Mouse (Mus musculus): ENCODE results near the gene Mtmr2. TPM values are rescaled to one million over a fixed set of nuclear protein-coding genes. Genes with fewer than 3 reads are reported as not detected.
"Not testable (repeated sequence)": the region's sequence is repeated elsewhere in the genome, so short reads cannot be mapped to it uniquely, and the experiment has no call there.

The Mtmr2 gene
- total RNA-seq (2021): 10 to 100 TPM; 61.8 to 65.1 TPM
- long read RNA-seq, experiment 1, transcript Mtmr2-208 (16 exons, 3,088 nt): minor isoform, 8 of 60 reads
- long read RNA-seq, experiment 1, transcript Mtmr2-201 (15 exons, 3,788 nt): major isoform, 35 of 60 reads
- long read RNA-seq, experiment 1, partial matches to known transcripts: 5 of 60 reads
- long read RNA-seq, experiment 1, other reads (novel, unspliced or antisense): 8 of 60 reads
- long read RNA-seq, experiment 2, partial matches to known transcripts: 0 of 6 reads
- long read RNA-seq, experiment 2, other reads (novel, unspliced or antisense): 1 of 6 reads

DNA sequence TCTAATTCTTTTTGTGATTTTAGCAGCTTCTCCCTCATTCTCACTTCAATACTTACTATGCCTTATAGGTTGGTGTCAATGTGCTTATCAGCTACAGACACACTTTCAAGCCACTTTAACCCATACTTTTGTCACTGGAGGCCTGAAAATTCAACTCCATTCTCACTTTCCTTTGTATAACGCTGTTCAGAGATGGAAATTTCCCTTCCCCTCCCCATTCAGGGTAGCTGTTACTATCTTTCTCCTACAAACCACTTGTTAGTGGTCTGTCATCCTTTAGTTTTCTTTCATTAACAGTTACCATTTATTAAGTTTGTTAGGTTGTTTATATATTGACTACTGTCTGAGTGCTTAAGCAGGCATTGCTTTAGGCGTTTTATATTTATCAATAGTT, at the start of gene Mtmr2:
TSS of gene Mtmr2 (plus strand) at position 7 of the 394 bp plus-strand sequence.
- DNase-seq: no peak

DNA sequence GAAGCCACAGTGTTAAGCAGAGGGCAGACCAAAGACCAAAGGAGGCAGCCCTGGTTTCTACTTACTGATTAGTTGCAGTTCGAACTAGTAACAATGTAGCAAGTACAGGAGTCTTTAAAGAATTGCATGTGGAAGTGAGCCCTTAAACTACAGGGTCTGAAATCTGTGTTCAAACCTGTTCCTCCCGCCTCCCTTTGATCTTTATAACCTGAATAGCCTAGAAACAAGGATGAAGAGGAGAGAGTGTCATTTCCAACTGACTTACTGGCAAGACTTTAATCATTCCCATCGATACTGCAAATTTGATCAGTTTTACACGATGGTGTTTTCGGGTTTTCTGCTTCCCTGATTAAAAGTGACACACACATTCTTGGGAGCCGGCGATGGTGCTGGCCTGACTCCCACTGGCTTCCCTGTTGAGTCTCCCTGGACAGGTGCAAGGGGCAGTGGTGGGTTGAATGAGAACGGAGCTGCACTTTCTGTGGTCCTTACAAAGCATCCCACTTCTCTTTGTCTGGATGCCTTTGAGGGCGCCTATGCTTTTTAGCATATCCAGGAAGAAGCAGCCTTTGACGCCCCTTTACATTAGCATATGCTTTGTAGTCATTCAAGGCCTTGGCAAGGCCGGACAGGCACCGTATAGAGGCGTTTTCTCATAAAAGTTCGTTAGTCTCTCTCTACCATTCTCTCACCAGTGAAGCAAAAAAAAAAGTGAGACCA, 49.0 kb upstream of the Mtmr2 start:
- no peak for DNase-seq

DNA sequence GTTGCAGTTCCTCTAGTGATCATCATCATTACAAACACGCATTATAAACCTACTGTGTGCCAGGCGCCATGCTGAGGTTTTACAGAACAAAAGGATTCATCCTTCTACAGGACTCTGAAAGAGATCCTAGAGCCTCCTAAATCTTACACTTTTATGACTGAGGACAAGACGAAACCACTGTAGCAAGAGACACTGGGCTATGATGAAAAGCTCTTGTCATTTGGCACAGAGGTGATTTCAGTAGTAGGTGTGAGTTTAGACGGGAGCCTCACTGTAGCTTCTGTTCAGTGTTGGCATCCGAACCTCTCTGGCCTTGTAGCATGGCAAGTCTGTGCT, 48.5 kb upstream of the Mtmr2 start:
- no peak for DNase-seq

DNA sequence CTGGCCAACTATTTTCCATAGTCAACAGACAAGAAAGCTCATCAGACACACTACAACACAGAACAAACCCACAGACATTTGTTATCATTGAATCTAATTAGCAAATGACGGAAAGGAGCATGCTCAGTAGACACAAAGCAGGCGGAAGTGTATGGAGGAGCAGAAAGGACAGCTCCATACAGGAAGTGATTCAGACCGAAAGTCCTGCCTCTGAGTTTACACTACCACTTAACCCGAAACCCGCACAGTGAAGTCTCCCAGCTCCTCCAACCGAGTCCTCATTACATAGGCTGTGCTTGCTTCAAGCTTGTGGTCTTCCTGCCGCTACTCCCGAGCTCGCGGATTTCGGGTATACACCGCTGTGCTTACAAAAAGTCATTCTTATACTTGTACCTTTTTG, 46.4 kb upstream of the Mtmr2 start:
- DNase-seq: no peak

DNA sequence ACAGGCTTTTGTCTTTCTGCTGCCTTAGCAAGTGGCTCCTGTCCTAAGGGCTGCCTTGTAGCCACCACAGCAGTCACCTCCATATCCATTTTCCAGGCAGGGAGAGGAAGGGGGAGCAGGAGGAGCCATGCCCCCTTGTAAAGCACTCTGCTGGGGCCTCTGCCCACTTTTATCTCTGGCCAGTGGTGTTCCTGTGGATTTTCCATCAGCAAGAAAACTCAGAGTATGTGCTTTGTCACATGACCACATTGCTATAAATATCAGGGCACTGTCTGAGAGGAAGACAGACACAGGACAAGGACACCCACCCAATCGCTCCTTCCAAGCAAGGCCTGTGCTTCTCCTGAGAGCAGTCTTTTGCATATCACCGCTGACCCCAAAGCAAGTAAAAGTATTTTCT, 45.1 kb upstream of the Mtmr2 start:
- peak in 1 of 2 experiments; percentile 11 for DNase-seq

DNA sequence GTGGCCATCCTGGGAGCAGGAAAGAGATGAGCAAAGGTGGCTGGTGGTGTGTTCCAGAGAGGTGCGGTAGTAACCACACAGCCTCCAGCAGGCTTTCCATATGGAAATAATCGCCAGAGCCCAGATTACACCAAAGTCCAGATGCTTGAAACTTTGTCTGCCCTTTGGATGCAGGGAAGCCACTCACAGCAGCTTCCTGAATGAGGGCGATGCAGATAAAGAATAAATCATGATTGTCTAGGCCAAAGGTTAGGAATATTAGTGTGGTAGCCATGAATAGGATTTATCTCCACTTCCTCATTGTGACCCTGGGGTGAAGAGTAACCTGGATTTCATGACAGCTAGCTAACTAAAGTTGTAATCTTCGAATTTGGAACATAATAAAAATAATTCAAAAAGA, 43.3 kb upstream of the Mtmr2 start:
- DNase-seq: no peak

DNA sequence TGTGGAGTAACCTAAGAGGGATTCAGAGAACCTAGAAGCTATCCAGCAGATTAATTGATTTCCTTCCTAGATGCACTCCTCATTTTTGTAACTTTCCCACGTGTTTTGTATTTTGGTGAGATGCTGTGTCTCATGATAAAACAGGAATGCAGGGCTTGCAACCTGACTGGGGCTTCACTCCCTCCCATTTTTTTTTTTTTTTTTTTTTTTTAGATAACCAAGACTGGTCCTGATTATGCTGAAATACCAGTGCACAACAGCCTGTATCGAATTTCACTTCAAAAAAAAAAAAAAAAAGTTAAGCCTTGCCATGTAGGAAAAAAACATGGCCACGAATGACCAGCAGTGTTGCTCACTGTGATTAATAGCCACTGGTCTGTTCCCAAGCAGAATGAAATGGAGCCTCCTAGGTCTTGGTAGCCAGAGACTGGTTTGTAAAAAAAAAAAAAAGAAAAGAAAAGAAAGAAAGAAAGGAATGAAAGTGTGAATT, 41.1 kb upstream of the Mtmr2 start:
- DNase-seq: no peak

DNA sequence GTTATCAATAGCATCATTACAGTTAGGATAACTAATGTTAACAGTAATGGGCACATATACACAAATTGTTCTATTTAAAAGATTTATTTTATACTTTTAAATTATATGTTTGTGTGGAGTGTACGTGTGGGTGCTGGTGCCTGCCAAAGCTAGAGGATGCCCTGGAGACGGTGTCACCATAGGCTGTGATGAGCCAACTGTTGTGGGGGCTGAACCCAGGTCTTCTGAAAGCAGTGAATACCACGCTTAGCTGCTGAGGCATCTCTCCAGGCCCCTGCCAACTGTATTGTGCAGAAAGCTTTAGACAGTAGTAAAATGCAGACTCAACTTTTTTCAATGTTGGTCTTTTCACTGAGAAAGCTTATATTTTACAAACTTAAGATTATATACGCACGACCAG, 38.8 kb upstream of the Mtmr2 start:
- no peak for DNase-seq

DNA sequence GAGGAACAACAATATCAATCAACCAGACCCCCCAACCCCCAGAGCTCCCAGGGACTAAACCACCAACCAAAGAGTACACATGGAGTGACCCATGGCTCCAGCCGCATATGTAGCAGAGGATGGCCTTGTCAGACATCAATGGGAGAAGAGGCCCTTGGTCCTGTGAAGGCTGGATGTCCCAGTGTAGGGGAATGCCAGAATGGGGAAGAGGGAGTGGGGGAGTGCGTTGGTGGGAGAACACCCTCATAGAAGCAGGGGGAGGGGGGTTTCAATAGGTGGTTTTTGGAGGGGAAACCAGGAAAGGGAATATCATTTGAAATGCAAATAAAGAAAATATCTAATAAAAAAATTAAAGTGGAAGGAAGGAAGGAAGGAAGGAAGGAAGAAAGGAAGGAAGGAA, 32.3 kb upstream of the Mtmr2 start:
- not testable (repeated sequence) for DNase-seq

DNA sequence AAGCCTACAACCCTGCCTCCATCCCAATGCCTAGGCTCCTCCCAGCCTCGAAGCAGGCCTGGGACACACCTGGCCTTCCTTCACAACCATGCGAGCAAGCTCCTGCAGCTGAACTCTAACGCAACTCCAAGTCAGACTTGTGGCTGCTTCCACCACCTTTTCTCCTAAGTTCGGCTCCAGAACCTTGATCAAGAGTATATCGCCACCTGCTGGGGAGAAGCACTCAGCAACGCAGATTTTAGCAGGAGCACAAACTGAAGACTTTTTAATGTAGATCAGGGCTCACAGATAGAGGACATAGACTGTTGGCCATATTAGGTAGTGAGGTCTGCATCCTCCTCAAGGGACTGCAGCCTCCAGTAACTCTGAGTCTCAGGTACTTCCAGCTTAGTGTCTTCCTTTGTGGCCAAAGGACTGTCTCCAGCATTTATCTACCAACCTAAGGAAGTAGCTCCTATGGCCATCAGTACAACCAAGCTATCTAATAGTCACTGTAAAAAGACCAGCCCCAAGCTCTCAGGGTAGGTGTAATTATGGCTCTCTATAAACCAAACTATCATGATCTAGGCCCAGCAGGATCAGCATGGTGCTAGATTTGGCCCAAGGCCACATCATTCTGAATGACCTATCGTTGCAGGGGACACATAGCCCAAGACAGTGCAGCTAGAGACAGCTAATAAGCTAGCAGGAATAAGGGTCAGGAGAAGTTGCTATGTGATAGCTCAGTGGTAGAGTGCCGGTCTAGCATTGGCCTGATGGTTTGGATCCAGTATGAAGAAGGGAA, 31.7 kb upstream of the Mtmr2 start:
- peak; percentile 75 to 85 for DNase-seq

DNA sequence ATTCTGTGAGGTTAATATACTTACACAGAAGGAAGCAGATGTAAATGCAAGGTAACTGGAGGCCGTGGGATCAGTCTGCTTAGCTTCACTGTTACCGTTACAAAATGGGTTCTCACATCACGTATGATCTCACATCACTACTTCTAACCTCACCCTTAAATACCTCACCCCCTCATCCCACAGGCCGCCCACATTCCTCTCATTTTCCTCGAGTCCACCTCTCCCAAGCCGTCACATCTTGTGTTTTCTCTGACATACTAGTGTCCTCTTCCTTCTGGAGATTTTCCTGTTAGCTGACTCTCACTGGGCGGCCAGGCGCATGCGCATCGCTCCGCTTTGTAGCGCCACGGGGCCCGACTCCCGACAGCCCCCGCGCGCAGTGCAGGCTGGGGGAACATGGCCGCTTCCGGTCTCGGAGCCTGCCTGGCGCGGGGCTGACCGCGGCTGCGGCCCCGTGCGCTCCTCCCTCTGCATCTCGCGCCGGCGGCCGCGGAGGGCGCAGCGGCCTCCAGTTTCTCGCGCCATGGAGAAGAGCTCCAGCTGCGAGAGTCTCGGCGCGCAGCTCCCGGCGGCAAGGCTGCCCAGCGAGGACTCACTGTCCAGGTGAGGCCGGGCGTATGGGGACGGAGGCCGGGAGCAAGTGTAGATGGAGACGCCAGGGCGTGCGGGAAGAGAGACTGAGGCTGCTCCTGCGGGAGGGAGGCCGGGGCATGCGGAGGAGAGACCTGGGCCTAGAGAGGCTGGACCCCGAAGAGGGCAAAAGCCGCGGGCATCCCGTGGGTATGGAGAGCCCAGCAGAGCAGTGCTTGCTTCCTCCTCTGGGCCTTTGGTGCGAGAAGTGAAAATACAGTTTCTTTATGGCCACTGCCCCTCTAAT, 826 bp downstream of the Mtmr2 start:
- DNase-seq: peak; percentile 98 to 99

DNA sequence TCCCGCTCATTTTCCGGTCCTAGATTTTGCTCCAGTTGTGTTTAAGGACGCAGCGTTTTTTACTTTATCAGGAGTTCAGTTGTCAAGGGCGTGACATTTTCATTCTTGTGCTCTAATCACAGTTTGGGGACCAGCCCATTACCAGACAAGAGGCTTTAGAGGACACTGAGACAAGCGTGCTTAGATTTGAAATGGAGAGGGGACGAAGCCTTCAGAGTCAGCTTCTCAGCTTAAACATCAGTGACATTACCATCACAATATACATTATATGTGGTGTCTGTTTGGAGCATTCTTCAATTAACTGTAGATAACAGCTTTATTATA, 1.4 kb downstream of the Mtmr2 start:
- DNase-seq: no peak

DNA sequence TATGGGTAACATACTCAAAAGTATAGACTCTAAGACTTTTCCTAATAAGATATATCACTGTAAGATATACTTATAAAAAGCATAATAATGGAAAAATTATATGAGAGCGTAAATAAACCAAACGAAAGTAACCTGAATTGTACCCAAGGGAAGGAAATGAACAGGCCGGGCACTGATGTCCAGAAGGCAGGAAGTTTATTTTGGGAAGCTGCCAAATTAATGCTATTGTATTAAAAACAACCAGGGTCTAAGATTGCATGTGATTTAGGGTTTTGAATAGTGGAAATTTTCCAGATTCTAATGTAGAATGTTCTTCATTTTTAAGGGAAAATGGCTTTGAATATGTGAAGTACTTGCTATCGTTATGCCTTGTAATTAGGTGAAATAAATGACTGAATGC, 4.3 kb downstream of the Mtmr2 start:
- peak; percentile 1 to 16 for DNase-seq

DNA sequence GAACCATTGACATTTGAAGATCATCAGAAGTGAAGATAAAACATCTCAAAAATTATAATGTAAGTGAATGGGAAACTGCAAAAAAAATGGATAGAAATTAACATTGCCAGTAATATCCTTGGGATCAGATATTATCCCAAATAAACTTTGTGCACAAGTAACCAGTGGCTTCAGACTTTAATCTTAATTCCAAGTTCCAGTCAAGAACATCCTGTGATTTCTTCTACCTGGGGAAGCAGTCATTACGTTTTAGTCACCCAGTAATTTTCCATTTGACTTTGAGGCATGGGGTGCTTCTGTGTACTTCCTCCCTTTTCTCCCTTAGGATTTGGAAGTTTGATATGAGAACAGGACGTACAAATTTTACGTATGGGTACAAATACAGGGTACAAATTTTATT, 12.2 kb downstream of the Mtmr2 start:
- DNase-seq: no peak

DNA sequence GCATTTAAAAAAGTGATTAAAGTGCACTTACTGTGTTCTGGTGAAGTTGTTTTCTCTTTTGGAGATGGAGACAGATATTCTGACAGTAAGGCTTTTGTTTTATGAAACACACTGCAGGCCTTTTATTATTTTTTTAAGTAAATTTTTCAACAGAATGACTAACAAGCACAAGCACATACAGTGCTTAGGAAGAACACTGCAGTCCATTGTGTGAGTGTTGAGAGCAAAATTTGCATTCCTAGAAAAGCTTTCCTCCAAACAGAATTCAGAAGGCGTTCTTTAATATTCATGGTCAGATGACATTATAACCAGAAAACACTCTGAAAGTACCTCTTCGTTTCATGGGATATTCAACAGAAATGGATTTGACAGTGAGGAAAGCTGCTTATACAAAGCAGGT, 17.4 kb downstream of the Mtmr2 start:
- no peak for DNase-seq

DNA sequence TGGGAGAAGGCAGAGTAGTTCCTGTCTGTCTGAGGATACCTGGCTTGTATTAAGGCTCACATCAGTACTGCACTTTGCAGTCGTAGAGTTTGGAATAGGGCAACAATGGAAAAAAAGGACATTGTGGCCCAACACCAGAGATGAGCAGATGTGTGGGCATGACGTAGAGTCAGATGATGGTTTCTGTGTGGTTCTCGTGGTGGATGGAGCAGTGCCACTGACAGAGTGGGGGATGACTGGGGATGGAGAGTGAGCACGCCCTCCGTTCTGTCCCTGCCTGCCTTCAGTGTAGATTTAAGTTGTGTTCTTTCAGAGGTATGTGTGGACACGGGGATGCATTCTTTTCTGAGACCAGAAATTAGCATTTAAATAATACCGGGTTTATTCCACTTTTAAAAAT, 18.4 kb downstream of the Mtmr2 start:
- no peak for DNase-seq

DNA sequence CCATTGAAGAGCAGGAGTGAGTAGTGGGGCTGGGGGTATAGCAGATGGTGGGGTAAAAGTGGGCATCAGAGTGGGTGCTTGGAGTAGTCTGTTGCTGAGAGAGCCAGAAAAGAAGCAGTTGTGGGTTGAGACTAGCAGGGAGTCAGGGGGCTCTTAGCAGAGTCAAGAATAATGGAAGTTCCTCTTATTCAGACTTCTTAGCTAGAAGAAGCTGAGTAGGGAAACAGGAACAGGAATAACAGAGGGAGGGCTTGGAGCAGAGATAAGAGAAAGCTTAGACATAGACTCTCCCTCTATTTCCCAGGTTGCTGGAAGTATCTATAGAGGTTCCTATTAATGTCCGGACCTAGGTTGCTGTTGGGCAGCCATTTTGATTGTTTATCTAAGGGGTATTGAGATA, 26.5 kb downstream of the Mtmr2 start:
- no peak for DNase-seq

DNA sequence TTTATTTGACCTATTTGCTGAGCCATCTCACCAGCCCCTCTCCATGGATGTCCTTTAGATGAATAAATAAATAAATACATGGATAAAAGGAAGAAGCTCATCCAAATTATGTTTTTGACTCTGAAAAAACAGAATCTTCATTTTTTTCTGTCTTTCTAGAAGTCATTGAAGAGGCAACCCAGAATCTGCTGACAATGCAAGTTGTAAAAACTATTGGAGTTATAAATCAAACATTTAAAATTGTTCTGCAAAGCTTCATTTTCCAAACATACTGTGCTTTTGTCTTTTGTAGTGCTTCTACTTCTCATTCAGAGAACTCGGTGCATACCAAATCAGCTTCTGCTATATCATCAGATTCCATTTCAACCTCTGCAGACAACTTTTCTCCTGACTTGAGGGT, 33.8 kb downstream of the Mtmr2 start:
- DNase-seq: no peak

DNA sequence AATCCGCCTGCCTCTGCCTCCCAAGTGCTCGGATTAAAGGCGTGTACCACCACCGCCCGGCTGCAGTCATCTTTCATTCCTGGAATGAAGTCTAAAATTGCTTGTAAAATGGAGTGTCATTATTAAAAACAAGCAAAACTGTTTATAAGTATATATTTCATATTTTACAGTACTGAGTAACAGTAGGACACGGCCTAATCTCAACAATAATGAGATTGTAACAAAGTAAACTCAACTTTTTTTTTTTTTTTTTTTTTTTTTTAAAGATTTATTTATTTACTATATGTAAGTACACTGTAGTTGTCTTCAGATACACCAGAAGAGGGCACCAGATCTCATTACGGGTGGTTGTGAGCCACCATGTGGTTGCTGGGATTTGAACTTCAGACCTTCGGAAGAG, 42.7 kb downstream of the Mtmr2 start:
- DNase-seq: not testable (repeated sequence)

DNA sequence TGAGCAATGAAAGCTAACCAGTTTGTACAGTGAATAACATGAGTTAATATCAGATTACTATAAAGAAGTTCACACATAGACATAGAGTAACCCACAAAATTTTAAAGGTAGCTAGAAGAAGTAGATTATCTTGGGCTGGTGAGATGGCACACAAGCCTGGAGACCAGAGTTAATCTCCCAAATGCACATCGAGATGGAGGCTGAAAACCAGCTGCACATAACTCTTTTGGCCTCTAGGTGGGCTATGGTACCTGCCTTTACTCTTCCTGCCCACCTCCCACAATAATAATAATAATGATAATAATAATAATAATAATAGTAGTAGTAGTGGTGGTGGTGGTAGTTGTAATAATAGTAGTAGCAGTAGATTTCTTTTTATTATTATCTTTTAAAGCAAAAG, 46.1 kb downstream of the Mtmr2 start:
- no peak for DNase-seq

DNA sequence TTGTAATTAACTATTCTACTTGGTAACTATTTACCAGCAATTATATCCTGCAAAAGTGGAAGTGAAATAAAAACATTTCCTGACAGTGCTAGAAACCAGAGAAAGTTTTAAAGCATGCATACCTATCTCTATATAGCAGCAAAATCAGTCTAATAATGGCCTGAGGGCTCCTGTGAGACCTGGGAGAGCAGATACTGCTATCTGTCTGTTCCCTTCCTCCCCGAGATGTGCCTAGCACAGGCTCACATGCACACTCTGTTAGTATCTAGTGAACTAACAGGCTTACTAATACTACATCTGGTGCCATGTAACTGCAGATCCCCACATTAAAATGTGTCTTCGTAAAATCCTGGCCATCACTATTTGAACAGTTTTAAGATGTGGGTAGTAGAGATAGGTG, 46.5 kb downstream of the Mtmr2 start:
- DNase-seq: no peak

DNA sequence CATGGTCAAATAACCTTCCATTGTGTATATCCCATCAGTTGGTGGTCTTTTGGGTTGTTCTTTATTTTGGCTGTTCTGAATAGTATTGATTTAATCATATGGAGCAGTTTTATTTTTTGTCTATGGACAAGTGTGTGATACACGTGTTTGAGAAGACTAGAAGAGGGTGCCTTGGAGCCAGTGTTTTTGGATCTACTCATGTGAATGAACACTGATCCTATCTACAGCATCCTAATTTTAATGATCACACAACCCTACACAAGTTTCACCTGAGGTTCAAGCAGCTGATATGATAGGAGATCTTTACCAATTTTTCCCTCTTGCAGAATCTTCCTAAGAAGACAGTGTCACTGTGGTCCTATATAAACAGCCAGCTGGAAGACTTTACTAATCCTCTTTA, 56.3 kb downstream of the Mtmr2 start:
- no peak for DNase-seq

Data from adrenal gland, postnatal 36 days (tissue).